Mouse (Mus musculus): ENCODE measurements around the gene Ctdspl.

The Ctdspl gene

GRCm38 (mm10) chr9:118991750-118992585 lies 65.7 kb downstream of the Ctdspl start:
- no peak for DNase-seq

- no peak for DNase-seq
These were observed 66.3 kb downstream of the Ctdspl start for GRCm38 (mm10) chr9:118992586-118992955.

- peak; percentile 57 for DNase-seq
These were observed 68.4 kb downstream of the Ctdspl start for GRCm38 (mm10) chr9:118994524-118995227.

- peak; percentile 56 for DNase-seq
These were observed 69.3 kb downstream of the Ctdspl start for GRCm38 (mm10) chr9:118995539-118995938.

- no peak for DNase-seq
These were observed 71.0 kb downstream of the Ctdspl start for GRCm38 (mm10) chr9:118997241-118997640.

GRCm38 (mm10) chr9:119000196-119000595 lies 73.9 kb downstream of the Ctdspl start:
- no peak for DNase-seq

- peak; percentile 47 for DNase-seq
These were observed 76.0 kb downstream of the Ctdspl start for GRCm38 (mm10) chr9:119002267-119002666.

- no peak for DNase-seq
These were observed 77.9 kb downstream of the Ctdspl start for GRCm38 (mm10) chr9:119003990-119004702.

- peak; percentile 44 for DNase-seq
These were observed 78.4 kb downstream of the Ctdspl start for GRCm38 (mm10) chr9:119004703-119005076.

GRCm38 (mm10) chr9:119005303-119006029 lies 79.2 kb downstream of the Ctdspl start:
- no peak for DNase-seq

GRCm38 (mm10) chr9:119007266-119007665 lies 81.0 kb downstream of the Ctdspl start:
- no peak for DNase-seq

GRCm38 (mm10) chr9:119008871-119009270 lies 82.6 kb downstream of the Ctdspl start:
- no peak for DNase-seq

GRCm38 (mm10) chr9:119010156-119010710 lies 84.0 kb downstream of the Ctdspl start:
- no peak for DNase-seq

GRCm38 (mm10) chr9:119016785-119017507 lies 90.7 kb downstream of the Ctdspl start:
- no peak for DNase-seq

GRCm38 (mm10) chr9:119021731-119022130 lies 95.5 kb downstream of the Ctdspl start:
- peak; percentile 79 for DNase-seq

GRCm38 (mm10) chr9:119025263-119025662 lies 99.0 kb downstream of the Ctdspl start:
- DNase-seq = peak; percentile 85

- DNase-seq = peak; percentile 88
These were observed 99.6 kb downstream of the Ctdspl start for GRCm38 (mm10) chr9:119025832-119026331.

GRCm38 (mm10) chr9:119027337-119027736 lies 101.1 kb downstream of the Ctdspl start:
- no peak for DNase-seq

- DNase-seq = no peak
These were observed 102.3 kb downstream of the Ctdspl start for GRCm38 (mm10) chr9:119028226-119029195.

- DNase-seq = peak; percentile 87
These were observed 103.3 kb downstream of the Ctdspl start for GRCm38 (mm10) chr9:119029568-119029967.
